8 mouse cellular contexts compared by ENCODE assay signal in the genomic region with DNA sequence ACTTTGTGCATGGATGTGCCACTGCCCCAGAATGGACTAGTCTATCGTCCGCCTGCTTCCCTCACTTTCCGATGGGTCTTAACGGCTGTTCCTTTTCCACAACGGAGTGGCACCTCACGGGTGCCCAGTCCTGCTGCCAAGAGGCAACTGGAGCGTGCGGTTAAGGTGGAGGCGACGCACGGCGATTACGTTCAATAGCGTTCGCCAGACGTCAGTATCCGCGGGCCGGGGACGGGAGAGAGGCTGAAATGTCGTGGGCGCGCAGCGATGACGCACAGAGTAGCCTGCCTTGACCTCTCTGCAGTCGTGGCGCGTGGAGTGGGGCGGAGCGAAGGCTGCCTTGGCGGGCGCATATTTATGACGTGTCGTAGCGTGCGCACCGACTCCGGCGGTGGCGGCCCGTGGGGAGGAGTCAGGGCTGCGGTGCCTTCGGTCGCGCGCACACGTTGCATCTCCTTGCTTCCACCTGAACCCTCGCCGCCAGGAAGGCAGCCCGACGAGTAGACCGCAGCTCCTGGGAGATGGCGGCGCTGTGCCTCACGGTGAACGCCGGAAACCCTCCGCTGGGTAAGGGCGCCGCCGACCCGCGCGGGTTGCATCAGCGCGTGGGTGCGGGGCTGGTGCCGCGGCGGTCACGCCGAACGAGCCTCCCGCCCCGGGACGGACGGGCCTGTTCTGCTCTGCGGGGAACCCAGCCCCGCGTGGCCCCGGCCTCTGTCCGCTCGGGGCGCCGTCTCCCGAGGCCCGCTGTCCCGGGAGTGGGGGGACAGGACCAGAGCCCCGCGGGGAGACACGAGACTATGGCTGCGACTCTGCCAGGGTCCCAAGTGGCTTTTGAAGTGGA. TPM values are rescaled to one million over a fixed set of nuclear protein-coding genes. Genes with fewer than 3 reads are reported as not detected.
DNase-seq lines count a peak whose midpoint lies in the region; ATAC-seq and TF ChIP-seq lines count a peak whose summit lies in the region.

Gene Eprs, plus strand, starts transcription at position 368 of the 844 bp plus-strand sequence.

- H3K27ac ChIP-seq in MEL (ENCODE audit: control insufficient read depth, low read depth, low read length) = peak within 1 kb of the TSS; percentile 91
- peak within 1 kb of the TSS; percentile 76 for H3K27ac ChIP-seq in cerebellum, adult 2 months (ENCODE audit: insufficient read depth, low read length)
- H3K27ac ChIP-seq in forebrain, postnatal 0 days (ENCODE audit: low read depth, low read length) = peak within 1 kb of the TSS; percentile 92
- H3K27ac ChIP-seq in lung, embryonic 15.5 days = peak within 1 kb of the TSS; percentile 93

- peak within 1 kb of the TSS; percentile 70 for H3K4me2 ChIP-seq in forebrain, postnatal 0 days (ENCODE audit: low read depth)
- peak within 1 kb of the TSS; percentile 75 for H3K4me2 ChIP-seq in lung, embryonic 15.5 days

- peak within 1 kb of the TSS; percentile 91 for H3K9ac ChIP-seq in MEL (ENCODE audit: control insufficient read depth, low read depth, low read length, poor library complexity, severe bottlenecking)
- H3K9ac ChIP-seq in forebrain, postnatal 0 days = peak within 1 kb of the TSS; percentile 76
- H3K9ac ChIP-seq in lung, embryonic 15.5 days = peak within 1 kb of the TSS; percentile 93

- H3K4me3 ChIP-seq in MEL (ENCODE audit: control insufficient read depth in 1 of 2, insufficient read depth in 1 of 2, low read depth in 2 of 2, low read length in 2 of 2) = peak within 1 kb of the TSS; percentile 90 to 92
- peak within 1 kb of the TSS; percentile 88 for H3K4me3 ChIP-seq in cerebellum, adult 2 months (replicated peaks; ENCODE audit: insufficient read depth, low read depth, low read length)
- peak within 1 kb of the TSS; percentile 97 for H3K4me3 ChIP-seq in forebrain, postnatal 0 days (ENCODE audit: low read depth, low read length)
- H3K4me3 ChIP-seq in lung, embryonic 15.5 days = peak within 1 kb of the TSS; percentile 96

- no peak for TF ChIP-seq CTCF in MEL (IDR thresholded peaks at IDR 0.05 in 2 of 3, conservative IDR thresholded peaks at IDR 0.05 in 1 of 3; ENCODE audit: control insufficient read depth in 1 of 3, insufficient read depth in 1 of 3, low read depth in 2 of 3, low read length in 3 of 3, poor library complexity in 1 of 3, severe bottlenecking in 1 of 3)
- TF ChIP-seq CTCF in cerebellum, adult 2 months (IDR thresholded peaks at IDR 0.05; ENCODE audit: borderline replicate concordance, insufficient read depth, low read depth, low read length) = no peak
- TF ChIP-seq CTCF in forebrain, postnatal 0 days (IDR thresholded peaks at IDR 0.05; ENCODE audit: low read depth) = peak; percentile 35

- no peak for TF ChIP-seq RAD21 in MEL (IDR thresholded peaks at IDR 0.05; ENCODE audit: low read depth, low read length)

- peak; percentile 74 to 97 for TF ChIP-seq POLR2A in MEL (IDR thresholded peaks at IDR 0.05; ENCODE audit: control insufficient read depth in 1 of 2, insufficient read depth in 1 of 2, low read depth in 1 of 2, low read length in 2 of 2, poor library complexity in 1 of 2)
- peak; percentile 92 for TF ChIP-seq POLR2A in cerebellum, adult 2 months (IDR thresholded peaks at IDR 0.05; ENCODE audit: borderline replicate concordance, insufficient read depth, low read length)

- no peaks in the 10 kb centered on the region for H3K27me3 ChIP-seq in MEL (ENCODE audit: control insufficient read depth in 1 of 2, insufficient read depth in 2 of 2, low read length in 2 of 2)
- H3K27me3 ChIP-seq in cerebellum, adult 2 months (ENCODE audit: control insufficient read depth, insufficient read depth, low read length) = no peaks in the 10 kb centered on the region
- no peaks in the 10 kb centered on the region for H3K27me3 ChIP-seq in forebrain, postnatal 0 days (ENCODE audit: insufficient read depth, low read length)
- no peaks in the 10 kb centered on the region for H3K27me3 ChIP-seq in lung, embryonic 15.5 days

- ATAC-seq in forebrain, postnatal 0 days = peak; percentile 97
- ATAC-seq in lung, embryonic 15.5 days (ENCODE audit: borderline replicate concordance, extremely low read depth, low FRiP score, low TSS enrichment) = peak; percentile 98

- WGBS in cerebellum, adult 2 months = under 1% methylated on average over 92 of the region's 92 CpGs
- WGBS in forebrain, postnatal 0 days = under 1% methylated on average over 80 of the region's 92 CpGs
- WGBS in lung, embryonic 15.5 days = under 1% methylated on average over 92 of the region's 92 CpGs

- H3K4me1 ChIP-seq in MEL (ENCODE audit: control insufficient read depth in 1 of 2, insufficient read depth in 2 of 2, low read length in 2 of 2) = peaks cover 4 to 10% of the 10 kb centered on the region in 2 experiments; a peak in 3 of 4 replicates
- H3K4me1 ChIP-seq in cerebellum, adult 2 months (ENCODE audit: control insufficient read depth, insufficient read depth, low read length) = peaks cover 4% of the 10 kb centered on the region; the same call in 1 of the 2 replicates
- peaks cover 5% of the 10 kb centered on the region for H3K4me1 ChIP-seq in forebrain, postnatal 0 days (ENCODE audit: insufficient read depth)
- peaks cover 24% of the 10 kb centered on the region for H3K4me1 ChIP-seq in lung, embryonic 15.5 days

- TF ChIP-seq EP300 in MEL (IDR thresholded peaks at IDR 0.05; ENCODE audit: low read depth in 1 of 2, low read length in 2 of 2) = peak in 1 of 2 experiments; percentile 17; a peak in 1 of 4 replicates

- peak; percentile 99 for DNase-seq in MEL (ENCODE audit: low read depth, low spot score)
- DNase-seq in cerebellum, adult 2 months = peak; percentile 99
- DNase-seq in forebrain, postnatal 0 days = peak; percentile 100
- peak; percentile 99 for DNase-seq in heart, postnatal 4 days
- DNase-seq in layer of hippocampus, adult 8-10 months (ENCODE audit: low spot score in 2 of 2) = peak; percentile 99
- peak; percentile 96 for DNase-seq in ovary, adult 18-20 months (ENCODE audit: low spot score)
- DNase-seq in thymus, postnatal 0 days (ENCODE audit: low spot score) = peak; percentile 98

- H3K9me3 ChIP-seq in MEL (replicated peaks; ENCODE audit: insufficient read depth, low read length) = no peaks in the 10 kb centered on the region
- no peaks in the 10 kb centered on the region for H3K9me3 ChIP-seq in forebrain, postnatal 0 days (ENCODE audit: low read length)
- no peaks in the 10 kb centered on the region for H3K9me3 ChIP-seq in lung, embryonic 15.5 days

- peaks cover 17 to 34% of the 10 kb centered on the region in 2 experiments for H3K36me3 ChIP-seq in MEL (ENCODE audit: control insufficient read depth in 1 of 2, insufficient read depth in 2 of 2, low read length in 2 of 2)
- H3K36me3 ChIP-seq in forebrain, postnatal 0 days (ENCODE audit: insufficient read depth) = peaks cover 8% of the 10 kb centered on the region
- peaks cover 7% of the 10 kb centered on the region; the same call in 1 of the 2 replicates for H3K36me3 ChIP-seq in lung, embryonic 15.5 days

- peaks cover 46% of the 10 kb centered on the region for H3K79me2 ChIP-seq in MEL (ENCODE audit: control insufficient read depth, insufficient read depth, low read length, poor library complexity)

TF ChIP-seq in MEL, 35 proteins besides CTCF, POLR2A, EP300 and RAD21 (continues in another document):
- TF ChIP-seq CHD1 (IDR thresholded peaks at IDR 0.05; ENCODE audit: low read depth, low read length) = no peak
- peak; percentile 93 for TF ChIP-seq MYC (IDR thresholded peaks at IDR 0.05; ENCODE audit: low read depth, low read length)
- no peak for TF ChIP-seq E2F4 (IDR thresholded peaks at IDR 0.05; ENCODE audit: borderline replicate concordance, low read depth, low read length)
- peak; percentile 85 for TF ChIP-seq ETS1 (IDR thresholded peaks at IDR 0.05; ENCODE audit: low read depth, low read length)
- TF ChIP-seq CHD2 (IDR thresholded peaks at IDR 0.05; ENCODE audit: low read length) = no peak
- TF ChIP-seq MYB (IDR thresholded peaks at IDR 0.05; ENCODE audit: low read depth, low read length) = no peak
- TF ChIP-seq USF1 (IDR thresholded peaks at IDR 0.05; ENCODE audit: low read depth, low read length) = 0 out of 2 replicates have a peak, but pooled peaks have one; percentile 6
- no peak for TF ChIP-seq MAFK (IDR thresholded peaks at IDR 0.05; ENCODE audit: borderline replicate concordance, low read depth, low read length)
- no peak for TF ChIP-seq JUND (IDR thresholded peaks at IDR 0.05; ENCODE audit: low read depth, low read length)
- peak; percentile 38; the same call in 1 of the 2 replicates for TF ChIP-seq ZC3H11A (IDR thresholded peaks at IDR 0.05; ENCODE audit: low read depth, low read length)
- TF ChIP-seq ZNF384 (IDR thresholded peaks at IDR 0.05; ENCODE audit: low read depth, low read length) = no peak
- TF ChIP-seq NRF1 (IDR thresholded peaks at IDR 0.05; ENCODE audit: insufficient read depth, low read depth, low read length, poor library complexity, severe bottlenecking) = peak; percentile 64
- TF ChIP-seq MXI1 (IDR thresholded peaks at IDR 0.05; ENCODE audit: low read depth, low read length) = peak; percentile 97
- TF ChIP-seq ZMIZ1 (IDR thresholded peaks at IDR 0.05; ENCODE audit: low read depth, low read length) = peak; percentile 88
- TF ChIP-seq SIN3A (IDR thresholded peaks at IDR 0.05; ENCODE audit: low read length) = peak; percentile 98
- no peak for TF ChIP-seq UBTF (IDR thresholded peaks at IDR 0.05; ENCODE audit: borderline replicate concordance, insufficient read depth, low read depth, low read length)
- peak; percentile 48; the same call in 1 of the 2 replicates for TF ChIP-seq MAZ (IDR thresholded peaks at IDR 0.05; ENCODE audit: low read depth, low read length)
- peak; percentile 75 for TF ChIP-seq TCF12 (IDR thresholded peaks at IDR 0.05; ENCODE audit: low read depth, low read length)
- no peak for TF ChIP-seq SMC3 (IDR thresholded peaks at IDR 0.05; ENCODE audit: low read depth, low read length)
- no peak; the same call in 1 of the 2 replicates for TF ChIP-seq TBP (IDR thresholded peaks at IDR 0.05; ENCODE audit: low read depth, low read length)
- peak; percentile 66; the same call in 1 of the 2 replicates for TF ChIP-seq GABPA (IDR thresholded peaks at IDR 0.05; ENCODE audit: low read depth, low read length)

RNA-seq across cellular contexts. Expression of gene Eprs, which starts in this region (rescaled TPM):
- 177 and 197 TPM in 2 replicates for total RNA-seq in MEL (2012; rRNA removed)
- 100 to 1,000 TPM; 177 to 355 TPM for polyA plus RNA-seq in MEL (2012; ENCODE audit: insufficient read depth in 1 of 2, insufficient read length in 2 of 2, low read depth in 1 of 2, low replicate concordance in 2 of 2, missing spikeins in 1 of 2)
- polyA plus RNA-seq in cerebellum, adult 2 months (2012; rRNA removed) = 40.4 and 42.0 TPM in 2 replicates
- total RNA-seq in forebrain, postnatal 0 days (2014; rRNA removed) = 94.9 and 114 TPM in 2 replicates
- 109 and 121 TPM in 2 replicates for polyA plus RNA-seq in forebrain, postnatal 0 days (2015; fragmentation: Nextera tagmentation; extraction: Ambion mirVana)
- 10 to 100 TPM; 82.0 to 88.0 TPM for total RNA-seq in heart, postnatal 4 days (2021)
- 10 to 100 TPM; 66.7 to 76.4 (median 71.5) TPM for total RNA-seq in layer of hippocampus, adult 8-10 months (2022)
- 143 and 148 TPM in 2 replicates for polyA plus RNA-seq in lung, embryonic 15.5 days (2015; fragmentation: Nextera tagmentation; extraction: Ambion mirVana)
- polyA plus RNA-seq in thymus, postnatal 0 days (2015; fragmentation: Nextera tagmentation; extraction: Ambion mirVana) = 89.9 and 99.2 TPM in 2 replicates

Comparison
In these comparisons a context has a peak if more than half of its experiments do, and no peak if none do; other contexts are left out.
1. Peak in every context shown above with its lines: DNase-seq, ATAC-seq, H3K4me3 ChIP-seq and H3K27ac ChIP-seq.